ENCODE assay signal across 13 mouse cellular contexts in the genomic region with DNA sequence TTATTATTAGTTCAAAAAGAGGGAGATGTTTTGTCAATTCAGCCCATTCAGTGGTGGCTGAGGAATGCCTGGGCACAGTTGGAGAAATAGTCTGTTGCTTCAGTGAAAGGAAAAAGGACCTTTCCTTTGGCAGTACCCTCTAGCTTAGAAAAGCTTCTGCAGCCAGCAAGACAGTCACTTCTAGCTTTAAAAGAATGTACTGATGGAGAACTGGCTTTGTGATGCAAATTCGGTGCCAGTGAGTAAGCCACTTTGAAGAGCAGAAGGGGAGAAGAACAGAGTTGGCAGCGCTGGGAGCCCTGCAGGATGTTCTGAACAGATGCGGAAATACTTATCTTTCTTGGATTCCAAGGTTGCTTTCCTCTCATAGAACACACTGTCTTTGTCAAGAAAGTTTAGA.
DNase-seq lines count a peak whose midpoint lies in the region; ATAC-seq and TF ChIP-seq lines count a peak whose summit lies in the region.
"Had no signal": no experiment of that assay in that cellular context is flagged by ENCODE, and none has a peak within 500 bp of the region (broad histone marks: within the 10 kb centered on the region; RNA-seq: fewer than 3 reads in every experiment).

No protein-coding gene starts in this region.

- no peak for ATAC-seq in midbrain, embryonic 14.5 days (ENCODE audit: low FRiP score, low TSS enrichment)
- no peak for ATAC-seq in midbrain, embryonic 15.5 days (replicated peaks)
- ATAC-seq: midbrain, embryonic 16.5 days had no signal

- no peaks in the 10 kb centered on the region for H3K27me3 ChIP-seq in midbrain, embryonic 14.5 days (ENCODE audit: control insufficient read depth, insufficient read depth, low read length)
- H3K27me3 ChIP-seq in midbrain, embryonic 15.5 days (replicated peaks): no peaks in the 10 kb centered on the region

- no peak overlapping the region for H3K4me2 ChIP-seq in midbrain, embryonic 14.5 days (ENCODE audit: low read length)
- no peak overlapping the region for H3K4me2 ChIP-seq in midbrain, embryonic 15.5 days
- H3K4me2 ChIP-seq: lung, embryonic 14.5 days had no signal

- H3K27ac ChIP-seq in midbrain, embryonic 14.5 days (replicated peaks; ENCODE audit: low read depth, low read length): no peak overlapping the region
- H3K27ac ChIP-seq in midbrain, embryonic 15.5 days: no peak overlapping the region
- H3K27ac ChIP-seq in left cerebral cortex, adult 2 months: peak overlapping the region; percentile 30; the same call in 1 of the 2 replicates
- H3K27ac ChIP-seq: heart, embryonic 10.5 days; stomach, postnatal 0 days had no signal

- H3K4me1 ChIP-seq in midbrain, embryonic 14.5 days (ENCODE audit: control insufficient read depth, insufficient read depth, low read length): no peaks in the 10 kb centered on the region
- no peaks in the 10 kb centered on the region for H3K4me1 ChIP-seq in midbrain, embryonic 15.5 days
- no peaks in the 10 kb centered on the region; the same call in 1 of the 2 replicates for H3K4me1 ChIP-seq in lung, adult 2 months (ENCODE audit: control insufficient read depth, insufficient read depth, low read length)
- H3K4me1 ChIP-seq: heart, embryonic 10.5 days had no signal

- no peak for TF ChIP-seq CTCF in left cerebral cortex, adult 2 months (IDR thresholded peaks at IDR 0.05)
- no peak for TF ChIP-seq CTCF in lung, adult 2 months (IDR thresholded peaks at IDR 0.05; ENCODE audit: insufficient read depth, low read length)

- no peak overlapping the region for H3K4me3 ChIP-seq in midbrain, embryonic 14.5 days (replicated peaks; ENCODE audit: low read depth, low read length)
- no peak overlapping the region for H3K4me3 ChIP-seq in midbrain, embryonic 15.5 days
- H3K4me3 ChIP-seq in left cerebral cortex, adult 2 months: no peak overlapping the region
- H3K4me3 ChIP-seq in lung, adult 2 months (replicated peaks; ENCODE audit: extremely low read depth, low read depth, low read length): no peak overlapping the region
- H3K4me3 ChIP-seq: heart, embryonic 10.5 days had no signal

- 33% methylated on average over 3 of the region's 3 CpGs for WGBS in midbrain, embryonic 14.5 days
- WGBS in midbrain, embryonic 15.5 days: 31% methylated on average over 3 of the region's 3 CpGs
- 43% methylated on average over 3 of the region's 3 CpGs for WGBS in lung, adult 2 months

- peak; percentile 4 for DNase-seq in midbrain, embryonic 14.5 days
- peak; percentile 10 to 20 for DNase-seq in frontal cortex, postnatal 10 days (ENCODE audit: low spot score in 2 of 2)
- DNase-seq in left cerebral cortex, adult 2 months (ENCODE audit: extremely low spot score in 1 of 2, low spot score in 2 of 2): peak; percentile 19 to 28
- DNase-seq in telencephalon, adult 2 months (ENCODE audit: low read depth, low spot score): peak; percentile 73
- DNase-seq in lung, adult 2 months: no peak
- no peak for DNase-seq in adrenal gland, postnatal 25 days
- DNase-seq: adrenal gland, adult 2 months; cerebellum, adult 8-10 months; lung, embryonic 14.5 days had no signal

- intact Hi-C loops in left cerebral cortex, adult 2 months (cut with DNase I): no loop called here

- no peak for TF ChIP-seq POLR2A in lung, adult 2 months (IDR thresholded peaks at IDR 0.05; ENCODE audit: borderline replicate concordance, extremely low read depth, low read depth, low read length)

- no peaks in the 10 kb centered on the region for H3K36me3 ChIP-seq in midbrain, embryonic 14.5 days (ENCODE audit: control insufficient read depth, insufficient read depth, low read length)
- H3K36me3 ChIP-seq in midbrain, embryonic 15.5 days (replicated peaks): no peaks in the 10 kb centered on the region
- H3K36me3 ChIP-seq: heart, embryonic 10.5 days had no signal

- H3K9me3 ChIP-seq in midbrain, embryonic 14.5 days (ENCODE audit: control insufficient read depth, low read length): no peaks in the 10 kb centered on the region
- no peaks in the 10 kb centered on the region for H3K9me3 ChIP-seq in midbrain, embryonic 15.5 days
- H3K9me3 ChIP-seq: heart, embryonic 10.5 days had no signal

- no peak overlapping the region for H3K9ac ChIP-seq in midbrain, embryonic 14.5 days (replicated peaks; ENCODE audit: low read length)
- H3K9ac ChIP-seq in midbrain, embryonic 15.5 days: no peak overlapping the region
- H3K9ac ChIP-seq: lung, embryonic 14.5 days had no signal

Comparison
In these comparisons a context has a peak if more than half of its experiments do, and no peak if none do; other contexts are left out.
1. DNase-seq: peak in midbrain, embryonic 14.5 days (single experiment), frontal cortex, postnatal 10 days (2 of 2), left cerebral cortex, adult 2 months (2 of 2) and telencephalon, adult 2 months (single experiment); none in lung, adult 2 months (single experiment) and adrenal gland, postnatal 25 days (single experiment).